Mouse (Mus musculus) liver, postnatal 0 days (tissue): ENCODE measurements around the gene Ugt1a8.

Experiments
- CTCF ChIP-seq: sonication (generic); IDR thresholded peaks from 2 replicates; pipeline ENCODE4 v1.5.1; 2016; ENCODE audit warnings: antibody characterized with exemption, low read depth
- EP300 ChIP-seq: IDR thresholded peaks from 2 replicates; pipeline ENCODE4 v1.6.1; 2016; ENCODE audit warnings: antibody characterized with exemption, low read depth, mild to moderate bottlenecking

- no peak for TF ChIP-seq EP300
- TF ChIP-seq CTCF, result no peak
Observed at GRCm38 (mm10) chr1:88249596-88249995, 162.0 kb downstream of the Ugt1a8 start.
